Comparison of ENCODE assay signal across 15 mouse cellular contexts in the genomic region with DNA sequence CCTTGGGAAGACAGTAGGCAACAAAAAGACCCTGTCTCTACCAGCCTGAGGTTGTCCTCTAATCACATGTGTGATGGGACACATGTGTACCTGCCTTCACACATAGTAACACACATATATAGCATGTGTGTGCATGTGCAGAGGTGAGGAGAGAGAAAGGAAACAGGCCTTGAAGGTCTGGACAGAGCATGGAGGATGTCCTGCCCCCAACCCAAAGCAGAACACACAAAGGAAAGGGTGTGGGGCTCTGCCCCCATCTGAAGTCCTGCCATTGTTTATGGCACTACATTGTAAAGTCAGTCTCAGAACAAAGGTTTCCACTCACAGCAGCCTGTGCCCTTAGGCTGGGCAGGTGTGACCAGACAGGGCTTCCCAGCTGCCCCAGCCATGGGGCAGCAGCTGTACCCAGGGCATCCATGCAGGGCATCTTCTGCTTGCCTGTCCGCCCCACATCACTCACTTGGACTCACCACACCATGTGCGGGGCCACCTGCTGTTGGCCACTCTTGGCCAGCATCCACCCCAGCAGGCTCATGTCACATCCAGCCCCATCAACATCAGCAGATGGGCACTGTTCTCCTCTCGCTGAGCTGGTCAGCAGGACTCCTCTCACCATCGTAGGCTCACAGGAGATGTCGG.
DNase-seq lines count a peak whose midpoint lies in the region; ATAC-seq lines count a peak whose summit lies in the region.
"Had no signal": no experiment of that assay in that cellular context is flagged by ENCODE, and none has a peak within 500 bp of the region (broad histone marks: within the 10 kb centered on the region; RNA-seq: fewer than 3 reads in every experiment).

No protein-coding gene starts in this region.

- H3K27ac ChIP-seq in forebrain, embryonic 12.5 days: no peak overlapping the region
- H3K27ac ChIP-seq in forebrain, embryonic 16.5 days (ENCODE audit: low read length): no peak overlapping the region
- H3K27ac ChIP-seq in midbrain, embryonic 12.5 days (replicated peaks): no peak overlapping the region
- no peak overlapping the region for H3K27ac ChIP-seq in midbrain, embryonic 11.5 days (ENCODE audit: low read depth, low read length)
- H3K27ac ChIP-seq in hindbrain, embryonic 11.5 days (ENCODE audit: low read depth, low read length): no peak overlapping the region
- H3K27ac ChIP-seq in neural tube, embryonic 13.5 days (replicated peaks): no peak overlapping the region
- H3K27ac ChIP-seq: liver, embryonic 12.5 days; stomach, embryonic 15.5 days had no signal

- peak; percentile 34; the same call in 1 of the 2 replicates for ATAC-seq in forebrain, embryonic 12.5 days (ENCODE audit: low FRiP score)
- no peak for ATAC-seq in forebrain, embryonic 16.5 days
- ATAC-seq in midbrain, embryonic 12.5 days (ENCODE audit: low FRiP score, low read depth): 0 out of 2 replicates have a peak, but pooled peaks have one; percentile 27
- no peak for ATAC-seq in midbrain, embryonic 11.5 days (ENCODE audit: low FRiP score)
- peak; percentile 31; the same call in 1 of the 2 replicates for ATAC-seq in hindbrain, embryonic 11.5 days (ENCODE audit: low FRiP score)
- ATAC-seq in neural tube, embryonic 13.5 days (ENCODE audit: low read depth): 0 out of 2 replicates have a peak, but pooled peaks have one; percentile 42
- ATAC-seq: liver, embryonic 12.5 days had no signal

- no peaks in the 10 kb centered on the region for H3K27me3 ChIP-seq in forebrain, embryonic 12.5 days
- no peaks in the 10 kb centered on the region for H3K27me3 ChIP-seq in forebrain, embryonic 16.5 days (replicated peaks; ENCODE audit: control insufficient read depth, insufficient read depth, low read length)
- no peaks in the 10 kb centered on the region for H3K27me3 ChIP-seq in midbrain, embryonic 12.5 days
- H3K27me3 ChIP-seq in midbrain, embryonic 11.5 days (ENCODE audit: control insufficient read depth, insufficient read depth, low read length): no peaks in the 10 kb centered on the region
- no peaks in the 10 kb centered on the region for H3K27me3 ChIP-seq in hindbrain, embryonic 11.5 days (ENCODE audit: control insufficient read depth, insufficient read depth, low read length)
- no peaks in the 10 kb centered on the region for H3K27me3 ChIP-seq in neural tube, embryonic 13.5 days
- H3K27me3 ChIP-seq: liver, embryonic 12.5 days; stomach, embryonic 15.5 days had no signal

- no peak for DNase-seq in midbrain, embryonic 11.5 days (ENCODE audit: low spot score, missing footprints)
- no peak for DNase-seq in hindbrain, embryonic 11.5 days (ENCODE audit: low spot score)
- no peak for DNase-seq in adrenal gland, adult 18-20 months (ENCODE audit: low spot score in 2 of 2)
- DNase-seq in adrenal gland, adult 2 months: no peak
- DNase-seq: adrenal gland, postnatal 36 days; gastrocnemius, postnatal 36 days; kidney, adult 9 months; lung, postnatal 36 days; thymus, postnatal 4 days had no signal

- peaks cover 17% of the 10 kb centered on the region for H3K4me1 ChIP-seq in forebrain, embryonic 12.5 days
- H3K4me1 ChIP-seq in forebrain, embryonic 16.5 days (replicated peaks; ENCODE audit: control insufficient read depth, insufficient read depth, low read length): peaks cover 1% of the 10 kb centered on the region
- peaks cover 9% of the 10 kb centered on the region for H3K4me1 ChIP-seq in midbrain, embryonic 12.5 days
- H3K4me1 ChIP-seq in midbrain, embryonic 11.5 days (ENCODE audit: control insufficient read depth, insufficient read depth, low read length): peaks cover 3% of the 10 kb centered on the region
- no peaks in the 10 kb centered on the region; the same call in 1 of the 2 replicates for H3K4me1 ChIP-seq in hindbrain, embryonic 11.5 days (replicated peaks; ENCODE audit: control insufficient read depth, insufficient read depth, low read length)
- H3K4me1 ChIP-seq in neural tube, embryonic 13.5 days (replicated peaks): peaks cover 1% of the 10 kb centered on the region
- H3K4me1 ChIP-seq: liver, embryonic 12.5 days; stomach, embryonic 15.5 days had no signal

- H3K36me3 ChIP-seq in forebrain, embryonic 12.5 days (replicated peaks): no peaks in the 10 kb centered on the region
- H3K36me3 ChIP-seq in forebrain, embryonic 16.5 days (ENCODE audit: control insufficient read depth, insufficient read depth): no peaks in the 10 kb centered on the region
- no peaks in the 10 kb centered on the region for H3K36me3 ChIP-seq in midbrain, embryonic 12.5 days
- H3K36me3 ChIP-seq in midbrain, embryonic 11.5 days (ENCODE audit: control insufficient read depth, insufficient read depth, low read length): no peaks in the 10 kb centered on the region
- H3K36me3 ChIP-seq in hindbrain, embryonic 11.5 days (ENCODE audit: control insufficient read depth, insufficient read depth, low read length): no peaks in the 10 kb centered on the region
- H3K36me3 ChIP-seq in neural tube, embryonic 13.5 days: no peaks in the 10 kb centered on the region
- H3K36me3 ChIP-seq: liver, embryonic 12.5 days; stomach, embryonic 15.5 days had no signal

- WGBS in forebrain, embryonic 12.5 days: 83% methylated on average over 5 of the region's 5 CpGs
- WGBS in forebrain, embryonic 16.5 days: 81% methylated on average over 5 of the region's 5 CpGs
- 79% methylated on average over 5 of the region's 5 CpGs for WGBS in midbrain, embryonic 12.5 days
- 79% methylated on average over 5 of the region's 5 CpGs for WGBS in midbrain, embryonic 11.5 days
- WGBS in hindbrain, embryonic 11.5 days: 76% methylated on average over 5 of the region's 5 CpGs
- 60% methylated on average over 5 of the region's 5 CpGs for WGBS in neural tube, embryonic 13.5 days

- H3K4me3 ChIP-seq in forebrain, embryonic 12.5 days (replicated peaks): no peak overlapping the region
- no peak overlapping the region for H3K4me3 ChIP-seq in forebrain, embryonic 16.5 days (replicated peaks; ENCODE audit: low read length)
- no peak overlapping the region for H3K4me3 ChIP-seq in midbrain, embryonic 12.5 days
- no peak overlapping the region for H3K4me3 ChIP-seq in midbrain, embryonic 11.5 days (ENCODE audit: low read depth, low read length)
- H3K4me3 ChIP-seq in hindbrain, embryonic 11.5 days (ENCODE audit: low read depth, low read length): no peak overlapping the region
- H3K4me3 ChIP-seq in neural tube, embryonic 13.5 days: no peak overlapping the region
- H3K4me3 ChIP-seq: liver, embryonic 12.5 days; stomach, embryonic 15.5 days had no signal

- no peak overlapping the region for H3K4me2 ChIP-seq in forebrain, embryonic 12.5 days
- no peak overlapping the region for H3K4me2 ChIP-seq in forebrain, embryonic 16.5 days (ENCODE audit: low read length)
- H3K4me2 ChIP-seq in midbrain, embryonic 12.5 days (replicated peaks): no peak overlapping the region
- H3K4me2 ChIP-seq in midbrain, embryonic 11.5 days: no peak overlapping the region
- H3K4me2 ChIP-seq in hindbrain, embryonic 11.5 days (replicated peaks; ENCODE audit: low read depth, low read length): no peak overlapping the region
- no peak overlapping the region for H3K4me2 ChIP-seq in neural tube, embryonic 13.5 days
- H3K4me2 ChIP-seq: liver, embryonic 12.5 days; stomach, embryonic 15.5 days had no signal

- H3K9ac ChIP-seq in forebrain, embryonic 12.5 days: no peak overlapping the region
- H3K9ac ChIP-seq in forebrain, embryonic 16.5 days (replicated peaks; ENCODE audit: low read depth, low read length): no peak overlapping the region
- H3K9ac ChIP-seq in midbrain, embryonic 12.5 days (replicated peaks): no peak overlapping the region
- H3K9ac ChIP-seq in midbrain, embryonic 11.5 days (ENCODE audit: low read length): no peak overlapping the region
- H3K9ac ChIP-seq in hindbrain, embryonic 11.5 days (ENCODE audit: low read depth, low read length): no peak overlapping the region
- no peak overlapping the region for H3K9ac ChIP-seq in neural tube, embryonic 13.5 days
- H3K9ac ChIP-seq: liver, embryonic 12.5 days; stomach, embryonic 15.5 days had no signal

- no peaks in the 10 kb centered on the region for H3K9me3 ChIP-seq in forebrain, embryonic 12.5 days
- no peaks in the 10 kb centered on the region for H3K9me3 ChIP-seq in forebrain, embryonic 16.5 days (ENCODE audit: control insufficient read depth, low read length)
- no peaks in the 10 kb centered on the region for H3K9me3 ChIP-seq in midbrain, embryonic 12.5 days
- no peaks in the 10 kb centered on the region for H3K9me3 ChIP-seq in midbrain, embryonic 11.5 days (ENCODE audit: control insufficient read depth, low read length)
- no peaks in the 10 kb centered on the region for H3K9me3 ChIP-seq in hindbrain, embryonic 11.5 days (ENCODE audit: control insufficient read depth, low read length)
- H3K9me3 ChIP-seq in neural tube, embryonic 13.5 days: no peaks in the 10 kb centered on the region
- H3K9me3 ChIP-seq: liver, embryonic 12.5 days; stomach, embryonic 15.5 days had no signal

Comparison
In these comparisons a context has a peak if more than half of its experiments do, and no peak if none do; other contexts are left out.
1. ATAC-seq: peak in forebrain, embryonic 12.5 days (single experiment), midbrain, embryonic 12.5 days (single experiment), hindbrain, embryonic 11.5 days (single experiment) and neural tube, embryonic 13.5 days (single experiment); none in forebrain, embryonic 16.5 days (single experiment) and midbrain, embryonic 11.5 days (single experiment).